Mouse (Mus musculus) liver, embryonic 16.5 days (tissue): ENCODE results near the gene Cdyl. TPM values are rescaled to one million over a fixed set of nuclear protein-coding genes. Genes with fewer than 3 reads are reported as not detected.

Experiments
- ATAC-seq: fragments of 200-750 bp; cut with Nextera tagmentation; 2 replicates; pipeline ENCODE4 v1.8.0; 2017; ENCODE audit warnings: low read depth, mild to moderate bottlenecking, moderate number of reproducible peaks, moderate library complexity
- H3K27ac ChIP-seq: fragments of 300-500 bp; sonication (generic); 2 replicates; pipeline ENCODE4 v1.5.1; 2014; ENCODE audit warnings: mild to moderate bottlenecking, low read length
- H3K27me3 ChIP-seq: fragments of 300-500 bp; sonication (generic); 2 replicates; pipeline ENCODE4 v1.6.1; 2014; ENCODE audit warnings: low read depth, low read length, mixed read lengths; ENCODE audit not compliant: control insufficient read depth, insufficient read depth
- H3K36me3 ChIP-seq: fragments of 300-500 bp; sonication (generic); 2 replicates; pipeline ENCODE4 v1.6.1; 2014; ENCODE audit warnings: mild to moderate bottlenecking; ENCODE audit not compliant: control insufficient read depth, insufficient read depth
- H3K4me1 ChIP-seq: fragments of 300-500 bp; sonication (generic); 2 replicates; pipeline ENCODE4 v1.6.1; 2014; ENCODE audit warnings: low read depth, low read length, mixed read lengths; ENCODE audit not compliant: control insufficient read depth
- H3K4me2 ChIP-seq: fragments of 300-500 bp; sonication (generic); 2 replicates; pipeline ENCODE4 v1.6.1; 2014; ENCODE audit warnings: low read depth, low read length, mixed read lengths
- H3K4me3 ChIP-seq: fragments of 300-500 bp; sonication (generic); 2 replicates; pipeline ENCODE4 v1.5.1; 2014; ENCODE audit warnings: low read depth, mild to moderate bottlenecking, low read length
- H3K9ac ChIP-seq: fragments of 300-500 bp; sonication (generic); 2 replicates; pipeline ENCODE4 v1.6.1; 2014; ENCODE audit warnings: low read depth, low read length
- H3K9me3 ChIP-seq: fragments of 300-500 bp; sonication (generic); replicated peaks from 2 replicates; pipeline ENCODE4 v1.6.1; 2016; ENCODE audit warnings: low read length; ENCODE audit not compliant: control insufficient read depth
- WGBS: fragments of 180-500 bp; shearing (Covaris S2); extraction: QIAGEN DNeasy Blood & Tissue Kit; methylation state at CpG from one replicate; pipeline ENCODE4 v1.1.7; 2014; ENCODE audit not compliant: insufficient replicate concordance; 5-methylcytosine and 5-hydroxymethylcytosine counted together
- polyA plus RNA-seq: library from polyadenylated mRNA; unstranded; fragments of >200 nt; fragmentation: Nextera tagmentation; extraction: Ambion mirVana; gene quantifications from 2 replicates; pipeline ENCODE4 v1.2.1, GENCODE M21; 2015

Cdyl gene
- polyA plus RNA-seq, 1 experiment from 2014 or later, result 3.4 TPM

DNA sequence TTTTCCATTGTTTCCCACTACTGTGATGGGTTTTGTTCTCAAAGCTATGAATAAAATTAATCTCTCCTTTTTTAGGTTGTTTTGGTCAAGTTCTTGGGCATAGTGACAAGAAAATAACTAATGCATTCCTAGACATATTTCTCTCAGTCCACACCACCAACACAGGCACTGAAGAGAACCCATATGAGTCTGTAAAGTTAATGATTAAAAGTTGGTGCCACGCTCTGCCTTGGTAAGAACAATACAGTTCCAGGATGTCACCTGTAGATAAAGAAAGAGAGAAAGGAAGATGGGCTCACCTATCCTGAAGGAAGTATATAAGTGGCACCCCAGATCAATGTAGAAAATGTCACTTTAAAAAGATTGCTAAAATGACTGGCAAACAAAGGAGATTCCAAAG lies 32.3 kb upstream of the Cdyl start:
- H3K4me3 ChIP-seq, result no peak overlapping the region
- no peak overlapping the region for H3K9ac ChIP-seq
- no peaks in the 10 kb centered on the region for H3K36me3 ChIP-seq
- no peaks in the 10 kb centered on the region for H3K27me3 ChIP-seq
- H3K4me1 ChIP-seq, result no peaks in the 10 kb centered on the region
- H3K27ac ChIP-seq, result no peak overlapping the region
- WGBS, result 55% methylated on average over 1 of the region's 1 CpGs
- ATAC-seq, result no peak
- H3K9me3 ChIP-seq, result no peaks in the 10 kb centered on the region
- no peak overlapping the region for H3K4me2 ChIP-seq

DNA sequence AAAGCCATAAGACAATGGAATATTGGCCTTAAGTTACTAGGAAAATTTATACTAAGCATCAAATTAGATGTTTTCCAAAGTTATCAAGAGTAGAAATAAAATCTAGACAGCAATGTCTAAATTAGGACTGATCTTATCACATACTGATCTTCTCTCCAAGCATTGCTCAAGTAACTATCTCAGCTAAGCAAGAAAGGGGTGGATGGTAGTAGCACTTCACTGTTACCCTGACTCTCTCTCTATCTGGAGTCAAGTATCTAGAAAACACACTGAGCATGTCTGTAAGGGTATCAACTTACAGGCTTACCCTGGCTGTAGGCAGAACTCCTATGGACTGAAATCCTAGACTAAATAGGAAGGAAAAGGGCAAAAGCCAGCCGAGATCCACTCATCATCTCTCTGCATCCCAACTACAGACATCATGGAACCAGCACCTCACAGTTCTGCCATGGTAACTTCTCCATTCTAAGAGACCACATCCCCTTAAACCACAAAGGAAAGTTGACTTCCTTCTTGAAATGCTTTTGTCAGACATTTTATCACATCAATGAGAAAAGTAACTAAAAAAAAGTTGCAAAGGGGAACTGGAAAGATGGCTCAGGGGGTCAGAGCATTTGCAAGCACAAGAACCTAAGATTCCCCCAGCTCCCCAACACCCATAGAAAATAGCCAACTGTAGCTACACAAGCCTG lies 12.4 kb upstream of the Cdyl start:
- no peak overlapping the region for H3K27ac ChIP-seq
- no peaks in the 10 kb centered on the region for H3K9me3 ChIP-seq
- H3K27me3 ChIP-seq, result no peaks in the 10 kb centered on the region
- ATAC-seq, result no peak
- 24% methylated on average over 1 of the region's 1 CpGs for WGBS
- H3K36me3 ChIP-seq, result no peaks in the 10 kb centered on the region
- H3K4me2 ChIP-seq, result no peak overlapping the region
- H3K4me1 ChIP-seq, result no peaks in the 10 kb centered on the region
- no peak overlapping the region for H3K9ac ChIP-seq
- H3K4me3 ChIP-seq, result no peak overlapping the region

DNA sequence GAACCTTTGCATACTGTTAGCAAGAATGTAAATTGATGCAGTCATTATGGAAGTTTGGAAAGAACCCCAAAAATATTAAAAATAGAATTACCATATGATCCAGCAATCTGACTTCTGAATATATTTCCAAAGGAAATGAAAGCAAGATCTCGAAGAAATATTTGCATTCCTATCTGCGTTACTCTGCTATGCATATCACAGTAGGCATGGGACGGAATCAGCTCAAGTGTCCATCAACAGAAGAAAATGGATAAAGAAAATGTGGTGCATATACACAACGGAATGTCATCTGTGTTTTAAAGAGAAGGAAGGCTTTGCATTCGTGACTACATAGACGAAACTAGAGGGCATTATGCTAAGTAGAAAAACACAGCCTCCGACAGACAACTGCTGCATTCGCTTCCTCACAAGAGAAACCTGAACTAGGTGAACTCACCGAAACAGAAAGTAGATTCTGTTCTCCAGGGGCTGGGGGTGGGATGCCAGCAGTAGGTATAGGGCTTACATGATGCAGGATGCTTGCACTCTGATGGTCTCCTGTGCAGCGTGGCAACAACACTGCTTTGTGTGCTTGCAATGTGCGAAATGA lies 9.3 kb upstream of the Cdyl start:
- no peak overlapping the region for H3K9ac ChIP-seq
- H3K4me2 ChIP-seq, result no peak overlapping the region
- H3K9me3 ChIP-seq, result no peaks in the 10 kb centered on the region
- no peak for ATAC-seq
- no peaks in the 10 kb centered on the region for H3K4me1 ChIP-seq
- 75% methylated on average over 11 of the region's 11 CpGs for WGBS
- no peak overlapping the region for H3K4me3 ChIP-seq
- no peaks in the 10 kb centered on the region for H3K36me3 ChIP-seq
- no peak overlapping the region for H3K27ac ChIP-seq
- no peaks in the 10 kb centered on the region for H3K27me3 ChIP-seq

DNA sequence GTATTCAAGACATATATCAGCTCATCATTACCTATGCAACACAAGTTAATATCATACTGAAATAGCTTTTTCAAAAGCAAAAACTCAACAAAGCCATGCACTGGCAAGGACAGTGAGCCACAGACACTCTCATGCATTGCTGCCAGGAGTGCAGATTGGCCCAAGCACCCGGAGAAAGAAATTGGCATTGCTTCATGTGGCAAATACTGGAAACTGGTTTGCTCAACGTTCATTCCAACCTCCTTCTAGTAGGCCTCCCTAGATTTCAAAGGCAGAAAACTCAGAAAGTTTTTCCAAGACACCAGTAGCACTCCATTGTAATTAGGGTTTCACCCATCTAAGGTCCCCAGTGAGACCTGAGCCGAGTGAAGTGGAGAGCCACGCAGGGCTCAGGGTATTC lies 6.8 kb upstream of the Cdyl start:
- H3K27me3 ChIP-seq, result no peaks in the 10 kb centered on the region
- H3K4me2 ChIP-seq, result no peak overlapping the region
- H3K27ac ChIP-seq, result no peak overlapping the region
- H3K9ac ChIP-seq, result no peak overlapping the region
- H3K36me3 ChIP-seq, result no peaks in the 10 kb centered on the region
- ATAC-seq, result no peak
- no peaks in the 10 kb centered on the region for H3K4me1 ChIP-seq
- no peaks in the 10 kb centered on the region for H3K9me3 ChIP-seq
- WGBS, result 72% methylated on average over 4 of the region's 4 CpGs
- H3K4me3 ChIP-seq, result no peak overlapping the region

DNA sequence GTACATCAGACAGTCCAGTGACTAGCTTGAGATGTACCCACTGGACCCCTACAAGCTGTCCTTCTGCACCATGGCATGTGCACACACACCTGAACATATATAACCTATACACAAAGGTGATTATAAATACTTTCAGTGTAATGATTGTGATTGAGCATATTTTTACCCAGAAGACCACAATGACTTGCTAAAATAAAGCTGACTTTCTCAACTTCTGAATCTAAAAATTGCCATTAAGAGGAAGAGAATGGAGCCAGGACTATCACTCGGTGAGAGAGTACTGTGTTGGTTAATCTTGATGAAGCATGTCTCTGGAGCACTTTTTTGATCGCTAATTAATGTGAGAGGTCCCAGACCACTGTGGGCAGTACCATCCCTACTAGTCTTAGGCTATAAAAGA lies 2.8 kb upstream of the Cdyl start:
- no peaks in the 10 kb centered on the region for H3K9me3 ChIP-seq
- no peaks in the 10 kb centered on the region for H3K4me1 ChIP-seq
- H3K27ac ChIP-seq, result no peak overlapping the region
- no peaks in the 10 kb centered on the region for H3K27me3 ChIP-seq
- no peak overlapping the region for H3K4me3 ChIP-seq
- WGBS, result 59% methylated on average over 2 of the region's 2 CpGs
- H3K36me3 ChIP-seq, result no peaks in the 10 kb centered on the region
- no peak overlapping the region for H3K4me2 ChIP-seq
- no peak overlapping the region for H3K9ac ChIP-seq
- no peak for ATAC-seq

DNA sequence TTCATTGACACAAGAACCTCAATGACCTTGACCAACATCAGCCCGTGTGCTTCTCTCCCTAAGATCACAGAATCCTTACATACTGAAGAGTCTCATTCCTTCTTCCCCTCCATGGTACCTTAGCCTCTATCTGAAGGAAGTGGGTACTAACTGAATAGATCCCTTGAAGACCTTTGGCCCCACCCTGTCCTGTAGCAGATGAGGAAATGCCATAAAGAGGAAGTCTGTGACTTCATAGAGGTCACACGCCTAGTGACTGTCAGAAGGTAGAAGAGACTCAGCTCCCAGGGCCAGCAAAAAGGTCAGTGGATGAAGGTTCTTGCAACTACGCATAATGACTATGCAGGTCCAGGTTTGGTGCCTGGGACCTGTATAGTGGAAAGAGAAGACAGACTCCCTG lies 5.8 kb downstream of the Cdyl start:
- Histone ChIP-seq H3K9me3 (no peaks in the 10 kb centered on the region), H3K4me1 (no peaks in the 10 kb centered on the region), H3K9ac (no peak overlapping the region), H3K4me3 (no peak overlapping the region), H3K4me2 (no peak overlapping the region), H3K27me3 (no peaks in the 10 kb centered on the region), H3K27ac (no peak overlapping the region), H3K36me3 (no peaks in the 10 kb centered on the region)
- peak; percentile 27; the same call in 1 of the 2 replicates for ATAC-seq
- 36% methylated on average over 3 of the region's 3 CpGs for WGBS

DNA sequence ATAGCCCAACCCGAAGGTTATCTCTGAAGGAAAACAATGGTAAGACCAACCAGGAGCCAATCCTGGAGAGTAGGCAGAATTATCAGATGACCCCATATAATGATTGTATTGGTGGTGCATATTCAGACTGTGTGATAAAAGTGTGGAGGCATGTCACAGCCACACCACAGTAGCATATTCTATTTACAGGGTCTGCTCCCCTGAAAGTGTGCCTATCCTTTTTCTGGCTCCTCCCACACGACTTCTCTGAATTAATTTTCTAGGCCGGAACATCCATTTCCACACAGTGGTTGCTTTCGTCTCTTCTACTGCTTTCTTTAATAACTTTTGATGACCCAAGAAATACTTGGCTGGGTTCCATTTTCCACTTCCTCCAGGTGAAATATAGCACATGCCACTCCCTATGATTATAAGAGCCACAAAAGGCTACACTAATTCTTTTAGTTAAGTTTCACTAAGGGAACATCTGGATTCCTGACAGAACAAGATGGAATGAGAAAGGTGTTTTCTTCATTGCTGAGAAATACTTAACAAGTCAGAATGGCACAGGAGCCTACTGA lies 10.4 kb downstream of the Cdyl start:
- WGBS, result 60% methylated on average over 4 of the region's 4 CpGs
- H3K4me3 ChIP-seq, result no peak overlapping the region
- H3K9me3 ChIP-seq, result no peaks in the 10 kb centered on the region
- H3K36me3 ChIP-seq, result no peaks in the 10 kb centered on the region
- no peak overlapping the region for H3K27ac ChIP-seq
- no peak overlapping the region for H3K4me2 ChIP-seq
- no peaks in the 10 kb centered on the region; the same call in 1 of the 2 replicates for H3K4me1 ChIP-seq
- no peak overlapping the region for H3K9ac ChIP-seq
- H3K27me3 ChIP-seq, result no peaks in the 10 kb centered on the region
- no peak for ATAC-seq

DNA sequence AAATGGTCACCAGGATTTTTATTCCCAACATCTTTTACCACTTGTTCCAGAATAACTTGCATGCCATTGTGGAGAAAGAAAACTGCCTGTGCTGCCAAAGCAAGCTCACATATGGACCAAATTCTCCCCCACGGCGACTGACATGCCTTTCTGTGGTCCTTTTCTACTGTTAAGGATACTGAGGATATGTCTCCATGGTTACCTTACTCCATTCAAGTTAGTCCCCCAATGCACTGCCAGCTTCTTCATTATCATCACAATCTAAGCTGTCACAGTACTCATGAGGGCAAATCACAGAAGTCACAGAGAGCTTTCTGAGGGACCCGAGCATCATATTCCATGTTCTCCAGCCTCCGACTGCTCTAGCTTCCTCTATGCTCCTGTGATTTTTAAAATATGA lies 11.2 kb downstream of the Cdyl start:
- Histone ChIP-seq H3K4me2 (no peak overlapping the region), H3K27me3 (no peaks in the 10 kb centered on the region), H3K4me3 (no peak overlapping the region), H3K27ac (no peak overlapping the region), H3K4me1 (peaks cover 4% of the 10 kb centered on the region), H3K9me3 (no peaks in the 10 kb centered on the region), H3K36me3 (no peaks in the 10 kb centered on the region), H3K9ac (no peak overlapping the region)
- no peak for ATAC-seq
- WGBS, result 79% methylated on average over 4 of the region's 4 CpGs

DNA sequence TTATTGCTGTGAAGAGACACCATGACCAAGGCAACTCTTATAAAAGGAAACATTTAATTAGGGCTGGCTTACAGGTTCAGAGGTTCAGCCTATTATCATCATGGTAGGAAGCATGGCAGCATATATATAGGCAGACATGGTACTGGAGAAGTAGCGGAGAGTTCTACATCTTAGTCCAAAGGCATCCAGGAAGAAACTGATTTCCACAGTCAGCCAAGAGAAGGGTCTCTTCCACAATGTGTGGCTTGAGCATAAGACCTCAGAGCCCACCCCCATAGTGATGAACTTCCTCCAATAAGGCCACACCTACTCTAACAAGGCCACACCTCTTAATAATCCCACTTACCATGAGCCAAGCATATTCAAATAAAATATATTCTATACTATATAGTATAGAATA lies 17.3 kb downstream of the Cdyl start:
- ATAC-seq, result peak; percentile 9
- no peaks in the 10 kb centered on the region for H3K36me3 ChIP-seq
- H3K4me3 ChIP-seq, result no peak overlapping the region
- H3K27me3 ChIP-seq, result no peaks in the 10 kb centered on the region
- no peaks in the 10 kb centered on the region for H3K9me3 ChIP-seq
- peak overlapping the region; percentile 42 for H3K4me2 ChIP-seq
- peak overlapping the region; percentile 93 for H3K27ac ChIP-seq
- WGBS, result 97% methylated on average over 1 of the region's 1 CpGs
- H3K4me1 ChIP-seq, result peaks cover 33% of the 10 kb centered on the region
- no peak overlapping the region for H3K9ac ChIP-seq
